Mouse (Mus musculus) kidney, embryonic 16.5 days (tissue): ENCODE results near the gene Nim1k. TPM values are rescaled to one million over a fixed set of nuclear protein-coding genes. Genes with fewer than 3 reads are reported as not detected.
"Not testable (repeated sequence)": the region's sequence is repeated elsewhere in the genome, so short reads cannot be mapped to it uniquely, and the experiment has no call there.

ENCODE experiments used
- ATAC-seq: fragments of 200-750 bp; cut with Nextera tagmentation; 2 replicates; pipeline ENCODE4 v1.8.0; 2017; ENCODE audit warnings: moderate TSS enrichment; ENCODE audit not compliant: low FRiP score, low TSS enrichment
- H3K27ac ChIP-seq: fragments of 300-500 bp; sonication (generic); 2 replicates; pipeline ENCODE4 v1.5.1; 2014; ENCODE audit warnings: low read length
- H3K27me3 ChIP-seq: fragments of 300-500 bp; sonication (generic); 2 replicates; pipeline ENCODE4 v1.6.1; 2014; ENCODE audit warnings: low read length, control low read depth, mixed read lengths; ENCODE audit not compliant: insufficient read depth
- H3K36me3 ChIP-seq: fragments of 300-500 bp; sonication (generic); 2 replicates; pipeline ENCODE4 v1.6.1; 2014; ENCODE audit warnings: low read length, control low read depth, mixed read lengths; ENCODE audit not compliant: insufficient read depth
- H3K4me1 ChIP-seq: fragments of 300-500 bp; sonication (generic); 2 replicates; pipeline ENCODE4 v1.6.1; 2014; ENCODE audit warnings: low read length, control low read depth, mixed read lengths; ENCODE audit not compliant: insufficient read depth
- H3K4me2 ChIP-seq: fragments of 300-500 bp; sonication (generic); replicated peaks from 2 replicates; pipeline ENCODE4 v1.6.1; 2014; ENCODE audit warnings: low read depth, low read length
- H3K4me3 ChIP-seq: fragments of 300-500 bp; sonication (generic); 2 replicates; pipeline ENCODE4 v1.5.1; 2014; ENCODE audit warnings: mild to moderate bottlenecking, low read length
- H3K9ac ChIP-seq: fragments of 300-500 bp; sonication (generic); replicated peaks from 2 replicates; pipeline ENCODE4 v1.6.1; 2014; ENCODE audit warnings: low read length
- H3K9me3 ChIP-seq: fragments of 300-500 bp; sonication (generic); 2 replicates; pipeline ENCODE4 v1.6.1; 2016; ENCODE audit warnings: low read length, control low read depth
- WGBS: fragments of 180-500 bp; shearing (Covaris S2); extraction: QIAGEN DNeasy Blood & Tissue Kit; methylation state at CpG from one replicate; pipeline ENCODE4 v1.1.7; 2014; 5-methylcytosine and 5-hydroxymethylcytosine counted together
- polyA plus RNA-seq: library from polyadenylated mRNA; unstranded; fragments of >200 nt; fragmentation: Nextera tagmentation; extraction: Ambion mirVana; gene quantifications from 2 replicates; pipeline ENCODE4 v1.2.1, GENCODE M21; 2015

Nim1k gene
- polyA plus RNA-seq, 1 experiment from 2014 or later, result 1.3 TPM

DNA sequence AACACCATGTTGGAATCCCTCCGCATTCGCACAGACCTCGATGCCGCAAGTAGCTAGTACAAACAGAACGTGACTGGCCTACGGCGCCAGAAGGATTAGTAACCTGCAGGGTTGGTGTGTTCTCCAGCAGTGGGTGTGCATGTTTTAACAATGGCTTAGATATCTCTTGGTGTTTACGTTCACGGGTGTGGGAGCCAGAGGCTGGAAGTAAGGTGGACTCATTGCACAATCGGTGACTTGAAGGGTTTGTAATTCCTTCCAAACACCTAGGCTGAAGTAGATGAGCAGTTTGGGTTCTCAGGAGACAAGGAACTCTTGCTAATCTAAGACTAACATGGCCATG is 45.4 kb downstream of the Nim1k start:
- WGBS, result 92% methylated on average over 10 of the region's 10 CpGs
- Histone ChIP-seq H3K4me2 (no peak overlapping the region), H3K4me1 (no peaks in the 10 kb centered on the region), H3K4me3 (no peak overlapping the region), H3K27ac (no peak overlapping the region), H3K9me3 (no peaks in the 10 kb centered on the region), H3K36me3 (peaks cover 20% of the 10 kb centered on the region), H3K27me3 (no peaks in the 10 kb centered on the region), H3K9ac (no peak overlapping the region)
- no peak for ATAC-seq

DNA sequence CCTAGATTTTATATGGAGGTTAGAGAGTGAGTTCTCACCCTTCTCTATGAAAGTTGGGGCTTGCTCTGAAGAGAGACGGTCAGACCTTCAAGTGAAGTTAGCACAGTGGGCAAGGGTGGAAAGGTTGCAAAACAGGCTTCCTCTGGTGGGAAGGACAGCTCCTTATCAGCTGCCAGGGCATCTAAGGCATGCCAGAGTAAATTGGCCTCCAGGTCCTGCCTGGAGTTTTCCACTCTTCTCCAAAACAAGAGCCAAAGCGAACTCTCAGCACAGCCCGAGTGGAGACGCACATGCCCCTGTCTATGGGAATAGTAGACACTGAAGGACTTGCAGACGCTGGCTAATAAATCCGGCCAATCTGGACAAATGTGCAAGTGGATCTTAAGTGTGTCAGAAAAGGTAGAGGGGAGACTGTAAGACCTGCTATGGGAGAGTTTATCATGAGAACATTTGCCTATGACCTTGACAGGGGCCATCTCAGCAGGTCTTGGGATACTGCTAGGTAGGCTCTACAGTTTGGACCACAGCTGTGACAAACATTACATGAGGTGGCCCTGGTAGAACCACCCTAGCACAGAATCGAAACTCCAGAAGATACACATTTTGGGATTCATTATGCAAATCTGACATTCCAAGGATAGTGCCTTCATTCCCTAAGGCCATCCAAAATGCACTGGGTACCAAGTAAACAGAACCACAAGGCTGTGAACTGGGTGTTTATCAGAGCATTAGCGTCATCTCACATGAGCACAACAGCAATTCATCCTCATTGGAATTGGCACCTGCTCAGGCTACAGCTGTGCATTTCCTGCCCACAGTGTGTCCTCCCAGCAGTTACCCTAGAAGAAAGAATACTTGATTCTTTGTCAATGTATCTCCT is 46.1 kb downstream of the Nim1k start:
- peaks cover 25% of the 10 kb centered on the region for H3K36me3 ChIP-seq
- WGBS, result 86% methylated on average over 8 of the region's 8 CpGs
- H3K27me3 ChIP-seq, result no peaks in the 10 kb centered on the region
- H3K9me3 ChIP-seq, result no peaks in the 10 kb centered on the region
- no peak overlapping the region for H3K4me2 ChIP-seq
- no peaks in the 10 kb centered on the region for H3K4me1 ChIP-seq
- H3K9ac ChIP-seq, result no peak overlapping the region
- no peak overlapping the region for H3K4me3 ChIP-seq
- no peak overlapping the region for H3K27ac ChIP-seq
- no peak for ATAC-seq

DNA sequence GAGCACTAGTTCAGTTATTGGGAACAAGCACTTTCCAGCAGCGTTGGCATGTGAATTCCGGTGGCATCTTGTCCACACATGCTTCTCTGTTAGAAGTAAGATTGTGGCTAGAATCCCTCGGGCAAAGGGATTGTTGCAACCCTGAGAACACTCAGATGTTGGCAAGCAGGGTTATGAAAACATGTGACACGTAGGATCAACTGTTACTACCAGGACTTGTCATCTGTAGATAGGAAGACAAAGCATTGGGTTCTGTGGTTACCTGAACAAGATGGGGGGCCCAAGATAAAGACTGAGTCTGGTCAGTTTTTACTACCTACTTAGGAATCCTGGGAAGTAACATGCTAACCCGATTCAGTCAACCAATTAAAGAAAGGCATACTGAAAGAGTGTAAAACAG is 46.7 kb downstream of the Nim1k start:
- H3K36me3 ChIP-seq, result peaks cover 30% of the 10 kb centered on the region
- H3K9ac ChIP-seq, result no peak overlapping the region
- H3K27ac ChIP-seq, result no peak overlapping the region
- WGBS, result 87% methylated on average over 5 of the region's 5 CpGs
- H3K27me3 ChIP-seq, result no peaks in the 10 kb centered on the region
- ATAC-seq, result no peak
- H3K9me3 ChIP-seq, result no peaks in the 10 kb centered on the region
- no peak overlapping the region for H3K4me3 ChIP-seq
- H3K4me1 ChIP-seq, result no peaks in the 10 kb centered on the region
- no peak overlapping the region for H3K4me2 ChIP-seq

DNA sequence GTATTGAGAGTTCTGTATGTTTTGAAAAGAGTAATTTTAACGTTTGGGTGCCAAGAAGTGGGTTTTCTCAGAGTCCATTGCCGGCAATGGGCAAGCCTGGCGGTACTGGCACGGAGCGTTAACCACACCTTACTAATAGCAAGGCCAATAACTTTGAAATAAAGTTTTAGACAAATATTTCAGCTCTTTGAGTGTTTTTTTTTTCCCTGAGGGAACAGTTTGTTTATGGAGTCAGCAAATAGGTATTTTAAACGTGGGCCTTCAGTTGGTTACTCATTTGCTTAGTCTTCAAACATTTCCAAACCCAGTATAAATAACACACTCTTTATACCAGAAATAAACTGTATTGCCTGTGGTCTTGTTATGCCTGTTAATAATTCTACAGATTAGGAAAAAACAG is 47.8 kb downstream of the Nim1k start:
- no peak overlapping the region for H3K27ac ChIP-seq
- 66% methylated on average over 6 of the region's 6 CpGs for WGBS
- H3K9me3 ChIP-seq, result no peaks in the 10 kb centered on the region
- no peaks in the 10 kb centered on the region for H3K27me3 ChIP-seq
- no peaks in the 10 kb centered on the region for H3K4me1 ChIP-seq
- no peak overlapping the region for H3K4me2 ChIP-seq
- peak; percentile 55; the same call in 1 of the 2 replicates for ATAC-seq
- H3K4me3 ChIP-seq, result no peak overlapping the region
- no peak overlapping the region for H3K9ac ChIP-seq
- H3K36me3 ChIP-seq, result peaks cover 38% of the 10 kb centered on the region

DNA sequence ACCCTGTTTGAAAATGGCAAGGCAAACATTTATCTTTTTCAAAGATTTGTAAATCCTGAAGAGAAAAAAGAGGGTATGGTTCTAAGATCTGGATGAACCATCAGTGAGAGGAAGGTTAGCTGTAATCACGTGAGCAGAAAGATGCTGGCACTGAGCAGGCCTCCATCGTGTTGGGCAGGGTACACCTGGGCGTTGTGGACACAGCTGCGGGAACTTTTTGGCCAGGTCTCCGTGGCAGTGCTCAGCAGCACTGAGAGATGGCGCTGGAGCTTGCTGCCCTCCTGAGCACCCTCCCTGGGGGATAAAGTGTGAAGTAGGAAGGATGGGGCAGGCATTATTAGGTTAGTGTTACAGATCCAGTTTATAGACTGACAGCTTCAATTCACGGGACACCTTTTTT is 48.7 kb downstream of the Nim1k start:
- no peak overlapping the region for H3K4me3 ChIP-seq
- H3K4me2 ChIP-seq, result no peak overlapping the region
- H3K36me3 ChIP-seq, result peaks cover 42% of the 10 kb centered on the region
- H3K4me1 ChIP-seq, result no peaks in the 10 kb centered on the region
- no peaks in the 10 kb centered on the region for H3K27me3 ChIP-seq
- H3K9me3 ChIP-seq, result no peaks in the 10 kb centered on the region
- WGBS, result 67% methylated on average over 7 of the region's 7 CpGs
- no peak for ATAC-seq
- H3K27ac ChIP-seq, result no peak overlapping the region
- no peak overlapping the region for H3K9ac ChIP-seq

DNA sequence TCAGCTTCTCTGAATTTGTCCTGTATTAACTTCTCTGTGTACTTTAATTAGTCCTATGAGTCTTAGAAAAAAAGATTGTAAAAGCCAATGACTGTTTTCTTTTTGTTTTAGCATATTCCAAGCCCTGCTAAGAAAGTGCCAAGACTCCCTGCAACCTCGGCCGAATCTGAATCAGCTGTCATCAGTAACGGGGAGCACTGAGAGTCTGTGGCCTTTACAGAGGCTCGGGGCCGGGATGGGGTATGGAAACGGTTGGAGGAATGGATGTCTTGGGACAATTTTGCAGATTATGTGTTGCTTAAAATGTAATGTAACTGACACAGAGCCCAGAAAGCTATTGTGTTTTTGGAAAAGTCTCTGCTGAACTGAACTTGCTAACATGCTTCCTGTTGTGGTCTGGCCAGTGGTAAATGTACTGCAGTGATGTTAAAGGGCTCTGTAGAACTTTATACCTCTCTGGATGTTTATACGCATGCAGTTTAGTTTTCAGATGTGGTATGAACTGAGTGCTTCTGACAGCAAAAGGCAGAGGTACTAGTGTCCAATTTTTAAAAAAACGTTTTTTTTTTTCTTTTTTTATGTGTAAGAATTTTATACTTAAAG is 49.3 kb downstream of the Nim1k start:
- not testable (repeated sequence) for H3K9me3 ChIP-seq, H3K4me2 ChIP-seq, ATAC-seq, H3K4me3 ChIP-seq, H3K9ac ChIP-seq, H3K27ac ChIP-seq, H3K4me1 ChIP-seq, H3K27me3 ChIP-seq
- 81% methylated on average over 7 of the region's 8 CpGs for WGBS
- H3K36me3 ChIP-seq, result peaks cover 45% of the 10 kb centered on the region

DNA sequence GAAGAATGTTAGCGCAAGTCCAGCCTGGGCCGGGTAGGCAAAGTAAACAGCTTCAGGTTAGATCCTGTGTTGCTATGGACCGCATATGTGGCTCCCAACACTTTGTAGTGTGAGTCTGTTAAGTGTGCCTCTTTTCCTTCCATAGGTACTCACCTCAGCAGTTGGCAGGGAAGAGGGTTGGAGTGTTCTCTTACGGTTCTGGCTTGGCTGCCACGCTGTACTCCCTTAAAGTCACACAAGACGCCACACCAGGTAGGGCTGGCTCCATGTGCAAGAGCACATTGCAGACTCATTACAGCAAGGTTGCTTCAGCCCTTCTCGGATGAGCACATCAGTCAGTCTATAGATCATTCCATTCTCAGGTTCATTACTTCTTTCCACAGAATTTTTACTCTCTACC is 51.4 kb downstream of the Nim1k start:
- Histone ChIP-seq H3K4me2 (no peak overlapping the region), H3K36me3 (peaks cover 52% of the 10 kb centered on the region), H3K27ac (no peak overlapping the region), H3K4me1 (no peaks in the 10 kb centered on the region), H3K4me3 (no peak overlapping the region), H3K9ac (no peak overlapping the region), H3K27me3 (no peaks in the 10 kb centered on the region), H3K9me3 (no peaks in the 10 kb centered on the region)
- WGBS, result 93% methylated on average over 7 of the region's 7 CpGs
- no peak for ATAC-seq

DNA sequence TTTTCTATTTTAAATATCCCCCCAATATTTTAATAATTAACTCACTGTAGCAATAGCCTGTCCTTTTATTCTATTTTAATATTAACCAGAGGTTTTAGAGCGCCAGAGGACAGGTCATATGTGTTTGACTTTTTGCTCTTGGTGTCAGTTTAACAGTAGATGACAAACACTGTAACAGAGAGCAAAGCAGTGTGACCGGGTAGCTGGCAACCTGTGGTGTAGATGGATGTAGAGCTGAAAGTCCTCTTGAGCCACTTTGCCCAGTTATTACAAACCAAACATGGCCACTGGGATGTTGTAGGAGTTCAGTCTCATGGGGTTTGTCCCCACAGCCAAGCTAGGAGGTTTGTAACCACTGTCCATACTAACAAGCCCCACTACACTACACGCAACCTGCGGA is 57.2 kb downstream of the Nim1k start:
- Histone ChIP-seq H3K9ac (no peak overlapping the region), H3K4me3 (no peak overlapping the region), H3K9me3 (no peaks in the 10 kb centered on the region), H3K4me2 (no peak overlapping the region), H3K4me1 (peaks cover 5% of the 10 kb centered on the region), H3K27me3 (no peaks in the 10 kb centered on the region), H3K36me3 (peaks cover 29% of the 10 kb centered on the region), H3K27ac (no peak overlapping the region; the same call in 1 of the 2 replicates)
- WGBS, result 76% methylated on average over 4 of the region's 4 CpGs
- peak; percentile 57; the same call in 1 of the 2 replicates for ATAC-seq

DNA sequence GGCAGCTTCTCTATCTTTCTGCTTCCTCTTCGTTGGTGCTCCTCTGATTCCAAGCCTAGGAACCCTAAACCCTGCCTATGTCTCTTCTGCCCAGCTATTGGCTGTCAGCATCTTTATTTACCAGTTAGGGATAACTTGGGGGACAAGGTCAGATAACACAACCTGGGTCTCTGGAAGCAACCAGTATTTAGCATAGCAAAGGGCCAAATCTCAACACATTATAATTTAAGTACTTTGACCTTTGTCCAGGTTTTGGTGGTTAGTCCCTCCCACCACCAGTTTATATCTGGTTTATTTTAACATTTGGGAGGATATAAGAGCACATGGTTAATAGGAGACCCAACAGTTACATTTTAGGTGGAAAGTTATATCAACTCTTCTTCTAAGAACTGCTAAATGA is 59.2 kb downstream of the Nim1k start:
- Histone ChIP-seq H3K4me2 (no peak overlapping the region), H3K4me1 (peaks cover 19% of the 10 kb centered on the region), H3K4me3 (no peak overlapping the region), H3K9ac (no peak overlapping the region), H3K9me3 (no peaks in the 10 kb centered on the region), H3K27ac (no peak overlapping the region), H3K36me3 (peaks cover 19% of the 10 kb centered on the region), H3K27me3 (no peaks in the 10 kb centered on the region)
- WGBS, result 75% methylated on average over 1 of the region's 1 CpGs
- ATAC-seq, result no peak

DNA sequence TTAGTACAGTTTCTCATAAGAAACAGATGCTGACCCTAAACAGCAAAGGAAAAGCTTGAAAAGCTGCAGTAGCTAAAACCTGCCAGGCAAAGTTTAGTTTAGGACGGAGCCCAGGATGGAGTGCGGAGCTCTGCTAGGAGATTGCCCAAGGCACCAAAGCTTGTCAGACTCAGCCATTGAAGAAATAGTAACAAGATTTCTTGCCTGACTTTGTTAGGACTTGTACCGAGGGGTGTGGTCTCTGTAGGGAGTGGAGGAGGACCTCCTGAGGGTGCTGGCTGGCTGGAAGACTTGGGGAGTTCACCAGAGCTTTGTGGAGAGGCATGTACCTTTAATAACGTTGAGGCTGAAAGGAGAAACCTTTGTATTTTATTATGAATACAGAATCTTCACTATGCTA is 60.0 kb downstream of the Nim1k start:
- Histone ChIP-seq H3K27ac (peak overlapping the region; percentile 3; the same call in 1 of the 2 replicates), H3K36me3 (peaks cover 14% of the 10 kb centered on the region), H3K4me1 (peaks cover 22% of the 10 kb centered on the region), H3K4me2 (no peak overlapping the region), H3K4me3 (no peak overlapping the region), H3K9ac (no peak overlapping the region), H3K27me3 (no peaks in the 10 kb centered on the region), H3K9me3 (no peaks in the 10 kb centered on the region)
- WGBS, result 81% methylated on average over 4 of the region's 4 CpGs
- ATAC-seq, result no peak
